Mouse (Mus musculus): ENCODE data around the gene Defb29.
A peak's percentile ranks its signal among the peaks of the same experiment; 100 is the strongest.

Gene Defb29

GRCm38 (mm10) chr2:152500863-152501229 is 39.1 kb downstream of the Defb29 start:
- DNase-seq (ENCODE audit: low spot score): no peak

DNA sequence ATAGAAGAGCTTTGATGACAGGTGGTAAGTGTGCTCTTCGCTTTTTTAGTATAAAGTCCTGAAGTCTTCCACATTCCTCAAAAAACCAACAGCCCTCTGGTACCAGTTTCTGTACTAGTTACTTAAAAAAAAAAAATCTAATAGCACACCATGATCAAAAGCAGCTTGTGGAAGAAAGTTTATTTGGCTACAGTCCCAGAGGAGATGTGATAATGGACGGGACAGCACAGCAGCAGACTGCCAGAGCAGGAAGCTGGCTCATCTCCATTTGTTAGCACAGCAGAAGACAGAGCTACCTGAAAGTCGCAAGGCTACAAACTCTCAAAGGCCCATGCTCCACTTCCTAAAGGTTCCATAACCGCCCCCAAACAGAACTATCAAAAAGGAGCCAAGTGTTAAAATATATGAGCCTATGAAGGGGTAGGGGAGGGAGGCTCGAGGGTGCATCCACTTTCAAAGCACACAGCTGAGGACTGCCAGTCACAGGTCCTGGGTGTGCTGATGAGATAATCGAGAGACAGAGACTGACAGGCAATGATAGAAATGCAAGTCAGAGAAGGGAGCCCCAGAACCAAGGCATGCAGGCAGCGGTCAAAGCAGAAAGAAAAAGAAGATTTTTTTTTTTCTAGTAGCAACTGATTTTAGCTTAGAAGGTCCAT is 39.6 kb downstream of the Defb29 start:
- peak; percentile 9 for DNase-seq (ENCODE audit: low spot score)

DNA sequence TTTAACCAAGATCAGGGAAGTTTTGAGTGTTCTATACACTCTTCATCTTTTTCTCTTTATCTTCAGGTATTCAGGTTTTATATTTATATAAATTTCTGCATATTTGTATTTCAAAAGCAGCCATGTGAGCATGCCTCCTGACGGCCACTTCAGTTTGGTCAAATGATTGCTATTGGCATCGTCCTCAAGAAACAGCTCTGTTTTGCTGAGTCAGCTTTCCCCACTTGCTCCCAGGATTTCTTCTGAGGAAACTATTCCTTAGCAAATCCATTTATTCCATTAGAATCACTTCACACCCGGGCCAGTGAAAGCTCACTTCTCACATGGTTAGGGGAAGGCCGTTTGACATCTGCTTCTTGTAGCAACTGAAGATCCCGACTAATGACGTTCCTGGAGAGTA is 41.9 kb downstream of the Defb29 start:
- no peak for DNase-seq (ENCODE audit: low spot score)

DNA sequence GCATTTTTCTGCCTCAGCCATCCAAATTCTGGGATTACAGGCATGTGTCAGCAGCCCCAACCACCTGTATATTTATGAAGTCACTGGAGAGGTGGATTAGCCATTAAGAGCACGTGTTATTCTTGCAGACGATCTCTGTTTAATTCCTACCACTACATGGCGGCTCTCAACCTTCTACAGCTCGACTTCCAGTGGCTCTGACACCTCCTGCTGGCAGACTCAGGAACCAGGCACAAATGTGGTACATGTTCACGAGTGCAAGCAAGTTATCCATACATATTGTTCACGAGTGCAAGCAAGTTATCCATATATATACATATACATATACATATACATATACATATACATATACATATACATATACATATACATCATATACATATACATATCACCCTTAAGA is 46.7 kb downstream of the Defb29 start:
- no peak for DNase-seq (ENCODE audit: low spot score)

DNA sequence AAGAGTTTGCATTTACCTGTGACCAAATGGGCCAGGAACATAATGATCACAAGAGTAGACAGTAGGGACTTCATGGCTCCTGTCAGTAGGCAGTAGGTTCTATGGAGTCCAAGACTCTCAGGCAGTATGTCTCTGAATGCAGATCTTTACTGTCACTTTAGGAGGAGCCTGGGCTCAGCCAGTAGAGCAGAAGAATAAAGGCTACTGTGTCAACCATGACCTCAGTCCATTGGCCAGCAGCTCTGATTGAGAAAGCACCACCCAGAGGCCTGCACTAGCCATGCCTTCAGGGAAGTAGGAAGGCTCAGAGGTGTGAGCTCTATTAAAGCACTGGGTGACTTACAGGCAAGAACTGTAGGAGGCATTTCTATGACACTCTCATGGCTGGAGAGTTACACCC is 49.9 kb downstream of the Defb29 start, which contains the start of gene Defb22:
TSS of gene Defb22 (minus strand) at position 101 of the 400 bp plus-strand sequence.
- DNase-seq (ENCODE audit: low spot score): peak; percentile 8

All from adipocyte (in vitro differentiated cells).